Mouse (Mus musculus): ENCODE data around the gene Avpi1.

GRCm38 (mm10) chr19:42099406-42099805, 29.5 kb downstream of the Avpi1 start:
- TF ChIP-seq POLR2A (IDR thresholded peaks at IDR 0.05; ENCODE audit: control insufficient read depth, low read depth, low read length) (no peak), CTCF (IDR thresholded peaks at IDR 0.05; ENCODE audit: control insufficient read depth, insufficient read depth, insufficient replicate concordance, low read depth, low read length) (no peak)
